Mouse (Mus musculus) CH12.LX (cell line): ENCODE results near the gene Wnt9b.

Experiments used
- CTCF ChIP-seq, 2 experiments: IDR thresholded peaks in 1 of 2; conservative IDR thresholded peaks in 1 of 2; 2 replicates each; pipeline ENCODE4 v1.5.1; 2011 to 2012; ENCODE audit warnings: low read depth in 2 of 2, low read length in 2 of 2, improper control_type of control experiment in 1 of 2, inconsistent platforms in 1 of 2, mild to moderate bottlenecking in 1 of 2, moderate library complexity in 1 of 2
- EP300 ChIP-seq: IDR thresholded peaks from 2 replicates; pipeline ENCODE4 v1.6.1; 2011; ENCODE audit warnings: low read length, improper control_type of control experiment
- HCFC1 ChIP-seq: IDR thresholded peaks from 2 replicates; pipeline ENCODE4 v1.6.1; 2012; ENCODE audit warnings: low read depth, mild to moderate bottlenecking, inconsistent platforms, low read length, improper control_type of control experiment
- JUN ChIP-seq: IDR thresholded peaks from 2 replicates; pipeline ENCODE4 v1.6.1; 2011; ENCODE audit warnings: low read depth, mild to moderate bottlenecking, low read length, improper control_type of control experiment, moderate library complexity; ENCODE audit not compliant: insufficient read depth
- NELFE ChIP-seq: IDR thresholded peaks from 2 replicates; pipeline ENCODE4 v1.6.1; 2011; ENCODE audit warnings: low read depth, low read length, improper control_type of control experiment
- POLR2A ChIP-seq: IDR thresholded peaks from 2 replicates; pipeline ENCODE4 v1.6.1; 2011; ENCODE audit warnings: low read depth, mild to moderate bottlenecking, improper control_type of control experiment, low read length
- RAD21 ChIP-seq: IDR thresholded peaks from 2 replicates; pipeline ENCODE4 v1.6.1; 2011; ENCODE audit warnings: low read depth, mild to moderate bottlenecking, low read length, improper control_type of control experiment, moderate library complexity
- SIN3A ChIP-seq: IDR thresholded peaks from 2 replicates; pipeline ENCODE4 v1.6.1; 2012; ENCODE audit warnings: low read length, improper control_type of control experiment, inconsistent platforms
- SMC3 ChIP-seq: IDR thresholded peaks from 2 replicates; pipeline ENCODE4 v1.6.1; 2011; ENCODE audit warnings: low read depth, low read length, improper control_type of control experiment
- USF2 ChIP-seq: conservative IDR thresholded peaks from 2 replicates; pipeline ENCODE4 v1.6.1; 2011; ENCODE audit warnings: low read depth, low read length, improper control_type of control experiment
- ZNF384 ChIP-seq: IDR thresholded peaks from 2 replicates; pipeline ENCODE4 v1.6.1; 2012; ENCODE audit warnings: low read depth, low read length, improper control_type of control experiment, inconsistent platforms

GRCm38 (mm10) chr11:103749306-103750089 is at the start of gene Wnt9b:
- TF ChIP-seq USF2: no peak
- no peak for TF ChIP-seq CTCF (conservative IDR thresholded peaks at IDR 0.05 in 1 of 2, IDR thresholded peaks at IDR 0.05 in 1 of 2; ENCODE audit: low read depth in 2 of 2, low read length in 2 of 2)
- TF ChIP-seq HCFC1: no peak
- TF ChIP-seq RAD21: no peak
- TF ChIP-seq SIN3A: no peak
- no peak for TF ChIP-seq POLR2A
- no peak for TF ChIP-seq JUN
- TF ChIP-seq SMC3: no peak
- no peak for TF ChIP-seq ZNF384
- no peak for TF ChIP-seq EP300
- TF ChIP-seq NELFE: no peak
